Mouse (Mus musculus) left cerebral cortex, postnatal 4 days (tissue): ENCODE data around the gene Plcb1. TPM values are rescaled to one million over a fixed set of nuclear protein-coding genes. Genes with fewer than 3 reads are reported as not detected.

Experiments used
- DNase-seq: peaks from one replicate; pipeline ENCODE4 v3.0.0-alpha.2; 2022
- intact Hi-C: fragments of 180-260 bp; cut with DNase I; formaldehyde crosslinking; loops from one replicate; pipeline ENCODE4 v1.15.1; 2025
- total RNA-seq, 2 experiments: library from RNA; stranded (reverse); gene quantifications; 2 replicates each; pipeline ENCODE4 v1.2.3; 2021

Gene Plcb1
- total RNA-seq, 2 experiments from 2014 or later, result 109 to 115 TPM

GRCm38 (mm10) chr2:135467895-135468294, 682.0 kb downstream of the Plcb1 start:
- peak; percentile 60 for DNase-seq
- intact Hi-C loops, result no loop called here

- intact Hi-C loops, result no loop called here
- no peak for DNase-seq
Measured at GRCm38 (mm10) chr2:135474107-135474506, 688.2 kb downstream of the Plcb1 start.

- intact Hi-C loops, result no loop called here
- no peak for DNase-seq
Measured at GRCm38 (mm10) chr2:135485248-135485647, 699.4 kb downstream of the Plcb1 start.

DNA sequence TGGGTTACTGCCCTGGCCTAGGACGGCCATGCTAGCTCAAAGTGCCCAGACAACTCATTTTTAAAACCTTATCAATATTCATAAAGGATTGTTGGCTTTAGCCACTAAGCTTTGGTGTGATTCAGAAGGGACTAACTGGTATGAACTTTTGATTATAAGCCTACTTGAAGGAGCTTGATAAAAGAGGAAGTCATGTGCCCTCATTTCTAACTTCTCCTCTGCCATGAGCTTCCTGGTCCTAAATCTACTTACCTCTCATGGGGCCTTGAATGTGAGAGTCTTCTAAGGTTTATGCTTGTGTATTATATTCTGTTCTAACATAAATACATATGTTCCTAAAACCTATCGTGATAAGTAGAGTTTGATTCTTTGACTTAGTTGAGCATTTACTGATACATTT, 702.4 kb downstream of the Plcb1 start:
- DNase-seq, result no peak
- intact Hi-C loops, result no loop called here

DNA sequence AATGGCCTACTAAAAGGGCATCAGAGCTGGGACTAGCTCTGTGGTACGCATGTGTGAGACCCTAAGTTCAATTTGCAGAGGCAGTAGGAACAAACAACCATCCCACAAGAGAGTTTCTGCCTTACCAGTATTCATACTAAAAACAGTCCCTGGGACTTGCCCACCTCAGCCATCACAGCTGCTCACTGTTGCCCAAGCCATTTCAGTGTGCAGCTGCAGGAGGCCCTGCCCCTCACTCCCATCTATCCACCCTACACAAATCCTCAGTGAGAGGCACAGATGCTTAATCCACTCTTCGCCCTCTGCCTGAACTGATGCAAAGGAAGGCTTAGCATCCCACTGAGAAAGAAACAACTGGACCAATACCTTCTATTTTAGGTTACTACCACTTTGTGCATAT, 703.3 kb downstream of the Plcb1 start:
- intact Hi-C loops, result no loop called here
- no peak for DNase-seq

GRCm38 (mm10) chr2:135492777-135493176, 706.9 kb downstream of the Plcb1 start:
- no peak for DNase-seq
- intact Hi-C loops, result no loop called here

- intact Hi-C loops, result no loop called here
- DNase-seq, result no peak
Measured at GRCm38 (mm10) chr2:135496553-135496952, 710.7 kb downstream of the Plcb1 start.

- DNase-seq, result no peak
- intact Hi-C loops, result no loop called here
Measured at GRCm38 (mm10) chr2:135497251-135497650, 711.4 kb downstream of the Plcb1 start.

GRCm38 (mm10) chr2:135500872-135501271, 715.0 kb downstream of the Plcb1 start:
- intact Hi-C loops, result no loop called here

GRCm38 (mm10) chr2:135503328-135503997, 717.6 kb downstream of the Plcb1 start:
- DNase-seq, result no peak
- intact Hi-C loops, result no loop called here

More at GRCm38 (mm10) chr2:135500872-135501271, 715.0 kb downstream of the Plcb1 start:
- no peak for DNase-seq

DNA sequence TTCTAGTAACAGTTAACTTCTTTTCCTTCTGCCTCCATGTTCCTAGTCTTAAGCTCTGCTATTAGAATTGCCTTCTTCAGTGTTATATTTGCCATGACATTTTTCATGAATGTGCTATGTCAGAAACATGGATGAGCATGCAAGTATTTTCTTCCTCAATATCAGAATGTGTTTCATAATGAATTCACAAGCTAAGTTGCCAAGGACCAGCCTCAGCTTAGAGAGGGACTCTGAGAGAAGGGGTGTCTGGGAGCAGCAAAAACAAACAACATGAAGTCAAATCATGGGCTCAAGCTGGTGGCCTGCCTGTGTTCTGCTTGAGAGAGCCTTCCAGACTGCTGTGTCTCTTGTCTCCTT, 718.1 kb downstream of the Plcb1 start:
- intact Hi-C loops, result no loop called here
- DNase-seq, result no peak

DNA sequence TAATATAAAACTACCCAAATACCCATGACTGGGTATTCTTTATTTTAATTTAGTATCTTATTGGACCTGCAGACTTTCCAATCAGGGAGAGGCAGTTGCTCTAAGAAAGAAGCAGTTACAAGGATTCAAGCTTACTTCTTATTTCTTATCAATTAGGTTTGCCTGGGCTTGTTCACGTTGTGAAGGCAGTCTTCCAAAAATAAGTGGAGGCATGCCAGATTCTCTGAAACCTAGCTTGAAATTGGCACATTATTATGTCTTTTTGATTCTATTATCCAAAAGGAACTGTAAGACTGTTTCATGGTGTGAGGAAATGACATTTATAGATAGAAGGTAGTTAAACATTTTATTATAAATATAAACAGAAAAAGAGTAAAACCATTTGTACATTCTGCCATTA, 721.2 kb downstream of the Plcb1 start:
- no peak for DNase-seq
- intact Hi-C loops, result no loop called here

DNA sequence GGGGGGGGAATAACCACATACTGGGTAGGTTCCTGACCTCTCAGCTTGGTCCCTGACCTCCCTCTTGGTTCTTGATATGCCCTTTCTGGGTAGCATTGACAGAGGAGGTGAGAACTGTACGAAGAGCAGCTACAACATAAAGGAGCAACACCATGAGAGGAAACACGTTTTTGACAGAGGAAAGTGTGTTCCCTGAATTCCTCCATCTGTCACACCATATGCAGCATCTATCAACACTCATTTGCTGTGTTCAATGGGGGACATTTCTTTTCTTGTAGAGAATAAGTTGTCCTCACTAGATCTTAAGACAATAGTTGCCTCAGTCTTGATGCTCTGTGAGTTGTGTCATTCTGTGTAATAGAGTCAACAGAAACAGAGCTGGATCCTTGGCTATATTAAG, 733.1 kb downstream of the Plcb1 start:
- no peak for DNase-seq
- intact Hi-C loops, result no loop called here

Other genes starting within 250 kb of the Plcb1 start
- gene Hao1, start 231.7 kb upstream of the Plcb1 start, total RNA-seq, result not detected
- 100 to 1,000 TPM; 118 to 124 TPM for gene Tmx4, start 141.9 kb upstream of the Plcb1 start, total RNA-seq